Mouse (Mus musculus) liver, postnatal 0 days (tissue): ENCODE results near the gene Tmed1.

Experiments
- CTCF ChIP-seq: sonication (generic); IDR thresholded peaks from 2 replicates; pipeline ENCODE4 v1.5.1; 2016; ENCODE audit warnings: antibody characterized with exemption, low read depth
- EP300 ChIP-seq: IDR thresholded peaks from 2 replicates; pipeline ENCODE4 v1.6.1; 2016; ENCODE audit warnings: antibody characterized with exemption, low read depth, mild to moderate bottlenecking

DNA sequence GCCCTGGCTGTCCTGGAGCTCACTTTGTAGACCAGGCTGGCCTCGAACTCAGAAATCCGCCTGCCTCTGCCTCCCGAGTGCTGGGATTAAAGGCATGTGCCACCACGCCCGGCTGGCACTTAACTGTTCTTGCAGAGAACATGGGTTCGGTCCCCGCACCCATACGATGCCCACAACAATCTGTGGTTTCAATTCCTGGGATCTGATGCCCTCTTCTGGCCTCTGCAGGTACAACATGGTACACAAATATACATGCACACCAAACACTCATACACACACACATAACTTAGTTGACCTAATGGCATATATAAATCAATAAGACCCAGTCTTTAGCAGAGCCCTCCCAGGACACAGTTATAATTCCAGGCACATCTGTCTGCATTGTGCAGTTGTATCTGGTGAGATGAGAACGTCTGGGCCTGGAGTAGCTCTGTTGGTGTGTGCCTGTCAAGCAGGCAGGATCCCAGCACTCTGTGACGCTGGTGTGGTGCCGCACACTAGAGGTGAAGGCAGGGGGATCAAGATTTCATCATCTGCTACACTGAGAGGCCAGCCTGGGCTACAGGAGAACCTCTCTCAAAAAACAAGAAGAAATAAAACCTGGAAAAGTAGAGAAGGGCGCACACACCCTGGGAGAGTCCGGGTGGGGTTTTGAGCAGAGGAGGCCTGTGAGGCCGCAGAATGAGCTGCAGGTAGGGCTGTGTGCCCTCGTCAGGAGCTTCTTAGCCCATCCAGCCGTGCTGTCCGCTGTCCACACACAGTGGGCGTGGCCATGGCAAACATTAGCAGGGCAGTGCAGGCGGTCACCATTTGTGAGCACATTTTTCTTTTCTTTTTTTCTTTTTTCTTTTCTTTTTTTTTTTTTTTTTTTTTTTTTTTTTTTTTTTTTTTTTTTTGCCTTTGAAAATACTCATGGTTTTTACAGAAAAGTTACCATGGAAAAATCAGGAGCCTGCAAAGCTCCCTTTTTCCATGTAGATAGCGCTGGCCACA is 40.7 kb downstream of the Tmed1 start:
- TF ChIP-seq CTCF (peak; percentile 80), EP300 (no peak)
